Mouse (Mus musculus): ENCODE measurements around the gene Urm1.
"Not testable (repeated sequence)": the region's sequence is repeated elsewhere in the genome, so short reads cannot be mapped to it uniquely, and the experiment has no call there.

Urm1 gene

GRCm38 (mm10) chr2:29868949-29869645, 49.2 kb downstream of the Urm1 start, which contains the start of gene Cercam:
Cercam (plus strand) TSS chr2:29869164.
- DNase-seq, result peak; percentile 86 to 90

- peak in 1 of 2 experiments; percentile 23 for DNase-seq
These were observed 50.0 kb downstream of the Urm1 start for GRCm38 (mm10) chr2:29869646-29870451.

GRCm38 (mm10) chr2:29872581-29873295, 52.9 kb downstream of the Urm1 start:
- peak; percentile 55 to 67 for DNase-seq

- DNase-seq, result no peak
These were observed 53.9 kb downstream of the Urm1 start for GRCm38 (mm10) chr2:29873801-29874200.

GRCm38 (mm10) chr2:29878061-29878460, 58.2 kb downstream of the Urm1 start:
- no peak for DNase-seq

GRCm38 (mm10) chr2:29879191-29879590, 59.3 kb downstream of the Urm1 start:
- no peak for DNase-seq

GRCm38 (mm10) chr2:29879964-29880830, 60.3 kb downstream of the Urm1 start:
- peak in 1 of 2 experiments; percentile 48 for DNase-seq

GRCm38 (mm10) chr2:29886659-29887292, 66.9 kb downstream of the Urm1 start:
- DNase-seq, result not testable (repeated sequence)

GRCm38 (mm10) chr2:29889066-29889944, 69.4 kb downstream of the Urm1 start, which contains the start of gene Odf2:
Odf2 (plus strand) TSS chr2:29889221.
- peak; percentile 100 for DNase-seq

- DNase-seq, result peak; percentile 88 to 91
These were observed 70.3 kb downstream of the Urm1 start for GRCm38 (mm10) chr2:29889991-29890833.

- peak; percentile 67 to 70 for DNase-seq
These were observed 71.9 kb downstream of the Urm1 start for GRCm38 (mm10) chr2:29891773-29892172.

Data from cerebellum, postnatal 36 days (tissue).